In the genomic region with DNA sequence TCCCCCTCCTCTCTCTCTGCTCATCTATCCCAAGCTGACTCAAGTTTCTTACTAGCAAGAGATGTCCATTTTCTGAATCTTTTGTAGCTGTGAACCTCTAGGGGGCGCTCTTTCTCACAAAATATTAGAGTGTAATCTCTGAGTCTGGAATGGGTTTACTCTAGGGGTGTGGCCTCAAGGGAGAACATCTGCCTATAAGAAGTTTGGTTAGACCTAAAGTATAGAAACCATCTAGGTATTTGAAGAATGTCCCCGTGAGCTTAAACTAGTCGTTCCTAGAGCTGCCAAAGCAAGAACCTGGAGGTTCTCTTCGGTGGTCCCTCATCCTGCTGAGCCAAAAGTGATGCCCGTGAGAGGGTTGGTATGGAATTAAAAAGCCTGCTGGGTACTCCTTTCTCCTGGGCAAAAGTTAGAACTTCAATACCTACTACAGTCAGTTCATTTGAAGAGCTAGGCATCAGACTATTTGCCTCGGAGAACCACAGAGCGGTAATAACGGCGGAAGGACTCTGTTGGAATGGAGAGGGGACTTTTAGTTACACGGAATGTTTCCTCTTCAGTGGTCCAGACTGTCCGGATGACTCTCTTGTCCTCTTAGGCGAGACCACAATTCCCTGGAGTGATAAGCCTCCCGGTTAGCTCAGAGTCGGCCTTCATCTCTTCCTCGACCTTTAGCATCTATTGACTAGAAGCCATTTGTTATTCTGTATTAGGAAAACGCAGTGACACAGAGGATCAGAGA, we compare ENCODE assay signal across 8 mouse cellular contexts. TPM values are rescaled to one million over a fixed set of nuclear protein-coding genes. Genes with fewer than 3 reads are reported as not detected.
DNase-seq lines count a peak whose midpoint lies in the region; ATAC-seq and TF ChIP-seq lines count a peak whose summit lies in the region.

No protein-coding gene starts in this region.

- 4% methylated on average over 16 of the region's 16 CpGs for WGBS in intestine, embryonic 16.5 days
- WGBS in limb, embryonic 13.5 days, result 3% methylated on average over 16 of the region's 16 CpGs
- WGBS in midbrain, embryonic 14.5 days, result 12% methylated on average over 16 of the region's 16 CpGs
- WGBS in stomach, postnatal 0 days, result 10% methylated on average over 16 of the region's 16 CpGs

- H3K27ac ChIP-seq in intestine, embryonic 16.5 days (ENCODE audit: low read length), result peak overlapping the region; percentile 65
- peak overlapping the region; percentile 93 for H3K27ac ChIP-seq in limb, embryonic 13.5 days
- no peak overlapping the region for H3K27ac ChIP-seq in midbrain, embryonic 14.5 days (replicated peaks; ENCODE audit: low read depth, low read length)
- peak overlapping the region; percentile 87 for H3K27ac ChIP-seq in stomach, postnatal 0 days (replicated peaks)

- peak overlapping the region; percentile 79 for H3K4me2 ChIP-seq in intestine, embryonic 16.5 days (ENCODE audit: low read depth, low read length)
- H3K4me2 ChIP-seq in limb, embryonic 13.5 days (replicated peaks), result peak overlapping the region; percentile 71
- H3K4me2 ChIP-seq in midbrain, embryonic 14.5 days (ENCODE audit: low read length), result peak overlapping the region; percentile 95
- peak overlapping the region; percentile 78 for H3K4me2 ChIP-seq in stomach, postnatal 0 days (replicated peaks; ENCODE audit: low read depth)

- no peaks in the 10 kb centered on the region for H3K36me3 ChIP-seq in intestine, embryonic 16.5 days (ENCODE audit: control insufficient read depth, insufficient read depth, low read length)
- H3K36me3 ChIP-seq in limb, embryonic 13.5 days, result no peaks in the 10 kb centered on the region
- H3K36me3 ChIP-seq in midbrain, embryonic 14.5 days (ENCODE audit: control insufficient read depth, insufficient read depth, low read length), result no peaks in the 10 kb centered on the region
- H3K36me3 ChIP-seq in stomach, postnatal 0 days (ENCODE audit: control insufficient read depth, insufficient read depth, low read length), result no peaks in the 10 kb centered on the region

- no peak for TF ChIP-seq EP300 in stomach, postnatal 0 days (optimal IDR thresholded peaks at IDR 0.05)

- peak overlapping the region; percentile 50 for H3K4me3 ChIP-seq in intestine, embryonic 16.5 days (ENCODE audit: low read length)
- peak overlapping the region; percentile 55 for H3K4me3 ChIP-seq in limb, embryonic 13.5 days
- H3K4me3 ChIP-seq in midbrain, embryonic 14.5 days (replicated peaks; ENCODE audit: low read depth, low read length), result peak overlapping the region; percentile 41
- H3K4me3 ChIP-seq in stomach, postnatal 0 days (ENCODE audit: low read depth, low read length), result peak overlapping the region; percentile 51

- H3K9ac ChIP-seq in intestine, embryonic 16.5 days (ENCODE audit: low read depth, low read length), result peak overlapping the region; percentile 67
- peak overlapping the region; percentile 81 for H3K9ac ChIP-seq in limb, embryonic 13.5 days
- H3K9ac ChIP-seq in midbrain, embryonic 14.5 days (replicated peaks; ENCODE audit: low read length), result peak overlapping the region; percentile 34; the same call in 1 of the 2 replicates
- H3K9ac ChIP-seq in stomach, postnatal 0 days (ENCODE audit: low read length), result peak overlapping the region; percentile 63

- intact Hi-C loops in gastrocnemius, postnatal 14 days (cut with DNase I; ENCODE audit: low total_unique reads), result loop anchor here (5.0 kb wide), 1 partner anchor 87 kb away; no protein-coding TSS in a partner anchor

- peak; percentile 86 for TF ChIP-seq CTCF in stomach, postnatal 0 days (IDR thresholded peaks at IDR 0.05; ENCODE audit: low read depth)

- H3K27me3 ChIP-seq in intestine, embryonic 16.5 days (replicated peaks; ENCODE audit: control insufficient read depth, insufficient read depth, low read length), result no peaks in the 10 kb centered on the region
- no peaks in the 10 kb centered on the region for H3K27me3 ChIP-seq in limb, embryonic 13.5 days
- H3K27me3 ChIP-seq in midbrain, embryonic 14.5 days (ENCODE audit: control insufficient read depth, insufficient read depth, low read length), result peaks cover 25% of the 10 kb centered on the region
- H3K27me3 ChIP-seq in stomach, postnatal 0 days (ENCODE audit: control insufficient read depth, insufficient read depth, low read length), result no peaks in the 10 kb centered on the region

- no peaks in the 10 kb centered on the region for H3K9me3 ChIP-seq in intestine, embryonic 16.5 days (ENCODE audit: control insufficient read depth, low read length)
- no peaks in the 10 kb centered on the region for H3K9me3 ChIP-seq in limb, embryonic 13.5 days
- no peaks in the 10 kb centered on the region for H3K9me3 ChIP-seq in midbrain, embryonic 14.5 days (ENCODE audit: control insufficient read depth, low read length)
- H3K9me3 ChIP-seq in stomach, postnatal 0 days (ENCODE audit: control insufficient read depth, low read length), result no peaks in the 10 kb centered on the region

- peak; percentile 88 for DNase-seq in 416B (ENCODE audit: low read depth)
- DNase-seq in MN1 (ENCODE audit: low spot score), result peak; percentile 44
- DNase-seq in cerebellum, postnatal 14 days, result peak; percentile 67 to 71
- peak; percentile 47 for DNase-seq in gastrocnemius, postnatal 14 days
- DNase-seq in midbrain, embryonic 14.5 days, result peak; percentile 83
- peak; percentile 27 for DNase-seq in stomach, postnatal 0 days (ENCODE audit: low spot score)

- H3K4me1 ChIP-seq in intestine, embryonic 16.5 days (ENCODE audit: control insufficient read depth, insufficient read depth, low read length), result no peaks in the 10 kb centered on the region
- H3K4me1 ChIP-seq in limb, embryonic 13.5 days, result peaks cover 9% of the 10 kb centered on the region; the same call in 1 of the 2 replicates
- H3K4me1 ChIP-seq in midbrain, embryonic 14.5 days (ENCODE audit: control insufficient read depth, insufficient read depth, low read length), result peaks cover 14% of the 10 kb centered on the region; the same call in 1 of the 2 replicates
- H3K4me1 ChIP-seq in stomach, postnatal 0 days (replicated peaks; ENCODE audit: control insufficient read depth, insufficient read depth), result no peaks in the 10 kb centered on the region

- ATAC-seq in intestine, embryonic 16.5 days, result peak; percentile 70
- ATAC-seq in limb, embryonic 13.5 days (ENCODE audit: low FRiP score, low read depth), result peak; percentile 71
- peak; percentile 47 for ATAC-seq in midbrain, embryonic 14.5 days (ENCODE audit: low FRiP score, low TSS enrichment)
- ATAC-seq in stomach, postnatal 0 days (ENCODE audit: low FRiP score, low TSS enrichment), result peak; percentile 70

RNA-seq across cellular contexts. Expression of gene Cped1, which starts 0.6 kb away (rescaled TPM):
- total RNA-seq in gastrocnemius, postnatal 14 days (2021), result 10 to 100 TPM; 15.6 to 16.3 TPM
- 16.8 and 17.6 TPM in 2 replicates for polyA plus RNA-seq in intestine, embryonic 16.5 days (2015; fragmentation: Nextera tagmentation; extraction: Ambion mirVana)
- 53.1 and 53.5 TPM in 2 replicates for polyA plus RNA-seq in limb, embryonic 13.5 days (2015; fragmentation: Nextera tagmentation; extraction: Ambion mirVana)
- polyA plus RNA-seq in midbrain, embryonic 14.5 days (2014; fragmentation: Nextera tagmentation; extraction: Ambion mirVana), result 0.46 and 4.9 TPM in 2 replicates
- polyA plus RNA-seq in stomach, postnatal 0 days (2015; fragmentation: Nextera tagmentation; extraction: Ambion mirVana), result 10.4 and 10.7 TPM in 2 replicates

RNA-seq across cellular contexts. Expression of gene Ing3, which starts 35.8 kb away (rescaled TPM):
- 10 to 100 TPM; 10.6 to 12.0 TPM for total RNA-seq in gastrocnemius, postnatal 14 days (2021)
- 40.6 and 41.4 TPM in 2 replicates for polyA plus RNA-seq in intestine, embryonic 16.5 days (2015; fragmentation: Nextera tagmentation; extraction: Ambion mirVana)
- 70.2 and 70.9 TPM in 2 replicates for polyA plus RNA-seq in limb, embryonic 13.5 days (2015; fragmentation: Nextera tagmentation; extraction: Ambion mirVana)
- polyA plus RNA-seq in midbrain, embryonic 14.5 days (2014; fragmentation: Nextera tagmentation; extraction: Ambion mirVana), result 50.5 and 50.9 TPM in 2 replicates
- 19.8 and 21.2 TPM in 2 replicates for polyA plus RNA-seq in stomach, postnatal 0 days (2015; fragmentation: Nextera tagmentation; extraction: Ambion mirVana)

Comparison
In these comparisons a context has a peak if more than half of its experiments do, and no peak if none do; other contexts are left out.
1. DNase-seq: peak in every context shown above with its lines; median percentile 88 in 416B; 83 in midbrain, embryonic 14.5 days; 69 in cerebellum, postnatal 14 days; 47 in gastrocnemius, postnatal 14 days; 44 in MN1; 27 in stomach, postnatal 0 days.